Mouse (Mus musculus): ENCODE measurements around the gene Cyba. TPM values are rescaled to one million over a fixed set of nuclear protein-coding genes. Genes with fewer than 3 reads are reported as not detected.

Gene Cyba
- polyA plus RNA-seq, 1 experiment from 2014 or later, result 75.4 TPM

- Histone ChIP-seq H3K9me3 (no peaks in the 10 kb centered on the region), H3K36me3 (peaks cover 18% of the 10 kb centered on the region), H3K4me1 (replicated peaks) (peaks cover 32% of the 10 kb centered on the region), H3K4me3 (no peak overlapping the region), H3K27me3 (ENCODE audit: insufficient read depth, poor library complexity, severe bottlenecking) (peaks cover 6% of the 10 kb centered on the region; the same call in 1 of the 2 replicates), H3K27ac (no peak overlapping the region)
- DNase-seq (ENCODE audit: low spot score), result no peak
- 81% methylated on average over 10 of the region's 10 CpGs for WGBS
Observed at GRCm38 (mm10) chr8:122430058-122430636, 2.6 kb downstream of the Cyba start.

- no peak overlapping the region for H3K4me3 ChIP-seq
- H3K27ac ChIP-seq, result no peak overlapping the region
- H3K36me3 ChIP-seq, result no peaks in the 10 kb centered on the region
- H3K4me1 ChIP-seq (replicated peaks), result peaks cover 26% of the 10 kb centered on the region
- WGBS, result 93% methylated on average over 9 of the region's 9 CpGs
- DNase-seq (ENCODE audit: low spot score), result no peak
- H3K9me3 ChIP-seq, result no peaks in the 10 kb centered on the region
- peaks cover 6% of the 10 kb centered on the region; the same call in 1 of the 2 replicates for H3K27me3 ChIP-seq (ENCODE audit: insufficient read depth, poor library complexity, severe bottlenecking)
Observed at GRCm38 (mm10) chr8:122428163-122428562, 4.6 kb downstream of the Cyba start.

GRCm38 (mm10) chr8:122427607-122428006 is 5.1 kb downstream of the Cyba start:
- DNase-seq (ENCODE audit: low spot score), result no peak
- Histone ChIP-seq H3K9me3 (no peaks in the 10 kb centered on the region), H3K27ac (no peak overlapping the region), H3K4me3 (no peak overlapping the region), H3K4me1 (replicated peaks) (peaks cover 21% of the 10 kb centered on the region), H3K36me3 (no peaks in the 10 kb centered on the region), H3K27me3 (ENCODE audit: insufficient read depth, poor library complexity, severe bottlenecking) (peaks cover 6% of the 10 kb centered on the region; the same call in 1 of the 2 replicates)
- WGBS, result 90% methylated on average over 7 of the region's 7 CpGs

GRCm38 (mm10) chr8:122426145-122426544 is 6.6 kb downstream of the Cyba start:
- WGBS, result 77% methylated on average over 9 of the region's 9 CpGs
- Histone ChIP-seq H3K36me3 (no peaks in the 10 kb centered on the region), H3K27ac (0 out of 2 replicates have a peak overlapping the region, but pooled peaks have one; percentile 35), H3K9me3 (no peaks in the 10 kb centered on the region), H3K4me3 (no peak overlapping the region), H3K27me3 (ENCODE audit: insufficient read depth, poor library complexity, severe bottlenecking) (no peaks in the 10 kb centered on the region), H3K4me1 (replicated peaks) (peaks cover 8% of the 10 kb centered on the region; the same call in 1 of the 2 replicates)
- no peak for DNase-seq (ENCODE audit: low spot score)

GRCm38 (mm10) chr8:122423659-122424058 is 9.1 kb downstream of the Cyba start:
- no peak overlapping the region for H3K4me3 ChIP-seq
- no peaks in the 10 kb centered on the region for H3K9me3 ChIP-seq

GRCm38 (mm10) chr8:122423217-122423616 is 9.5 kb downstream of the Cyba start:
- H3K36me3 ChIP-seq, result peaks cover 14% of the 10 kb centered on the region
- no peaks in the 10 kb centered on the region for H3K27me3 ChIP-seq (ENCODE audit: insufficient read depth, poor library complexity, severe bottlenecking)
- H3K4me1 ChIP-seq (replicated peaks), result no peaks in the 10 kb centered on the region
- no peaks in the 10 kb centered on the region for H3K9me3 ChIP-seq
- 87% methylated on average over 24 of the region's 24 CpGs for WGBS
- H3K27ac ChIP-seq, result no peak overlapping the region
- DNase-seq (ENCODE audit: low spot score), result no peak
- H3K4me3 ChIP-seq, result no peak overlapping the region

More at GRCm38 (mm10) chr8:122423659-122424058, 9.1 kb downstream of the Cyba start:
- Histone ChIP-seq H3K4me1 (replicated peaks) (no peaks in the 10 kb centered on the region), H3K36me3 (peaks cover 9% of the 10 kb centered on the region), H3K27me3 (ENCODE audit: insufficient read depth, poor library complexity, severe bottlenecking) (no peaks in the 10 kb centered on the region), H3K27ac (no peak overlapping the region)
- no peak for DNase-seq (ENCODE audit: low spot score)
- WGBS, result 60% methylated on average over 5 of the region's 5 CpGs

GRCm38 (mm10) chr8:122421376-122422070 is 11.2 kb downstream of the Cyba start, which contains the start of gene Il17c:
Gene Il17c (plus strand): TSS chr8:122422020.
- H3K4me3 ChIP-seq, result no peak within 1 kb of the TSS
- no peak for DNase-seq (ENCODE audit: low spot score)
- no peak within 1 kb of the TSS for H3K27ac ChIP-seq
- H3K36me3 ChIP-seq, result peaks cover 31% of the 10 kb centered on the region
- 86% methylated on average over 14 of the region's 14 CpGs for WGBS
- H3K27me3 ChIP-seq (ENCODE audit: insufficient read depth, poor library complexity, severe bottlenecking), result no peaks in the 10 kb centered on the region
- no peaks in the 10 kb centered on the region for H3K9me3 ChIP-seq
- no peaks in the 10 kb centered on the region for H3K4me1 ChIP-seq (replicated peaks)

- Histone ChIP-seq H3K9me3 (no peaks in the 10 kb centered on the region), H3K27ac (no peak overlapping the region), H3K4me3 (no peak overlapping the region), H3K4me1 (replicated peaks) (no peaks in the 10 kb centered on the region), H3K36me3 (peaks cover 46% of the 10 kb centered on the region), H3K27me3 (ENCODE audit: insufficient read depth, poor library complexity, severe bottlenecking) (no peaks in the 10 kb centered on the region)
- 73% methylated on average over 9 of the region's 9 CpGs for WGBS
- no peak for DNase-seq (ENCODE audit: low spot score)
Observed at GRCm38 (mm10) chr8:122419881-122420555, 12.7 kb downstream of the Cyba start.

- DNase-seq (ENCODE audit: low spot score), result no peak
- no peaks in the 10 kb centered on the region for H3K9me3 ChIP-seq
- no peaks in the 10 kb centered on the region for H3K27me3 ChIP-seq (ENCODE audit: insufficient read depth, poor library complexity, severe bottlenecking)
- no peak overlapping the region for H3K27ac ChIP-seq
- peaks cover 90% of the 10 kb centered on the region for H3K36me3 ChIP-seq
- H3K4me3 ChIP-seq, result no peak overlapping the region
- H3K4me1 ChIP-seq (replicated peaks), result no peaks in the 10 kb centered on the region
- 91% methylated on average over 6 of the region's 6 CpGs for WGBS
Observed at GRCm38 (mm10) chr8:122415554-122415953, 17.2 kb downstream of the Cyba start.

- Histone ChIP-seq H3K27me3 (ENCODE audit: insufficient read depth, poor library complexity, severe bottlenecking) (no peaks in the 10 kb centered on the region), H3K36me3 (peaks cover 100% of the 10 kb centered on the region), H3K4me3 (no peak overlapping the region), H3K27ac (no peak overlapping the region), H3K4me1 (replicated peaks) (no peaks in the 10 kb centered on the region), H3K9me3 (no peaks in the 10 kb centered on the region)
- 91% methylated on average over 9 of the region's 9 CpGs for WGBS
- no peak for DNase-seq (ENCODE audit: low spot score)
Observed at GRCm38 (mm10) chr8:122414311-122414710, 18.4 kb downstream of the Cyba start.

- Histone ChIP-seq H3K4me3 (no peak overlapping the region), H3K27ac (no peak overlapping the region), H3K4me1 (replicated peaks) (no peaks in the 10 kb centered on the region), H3K36me3 (peaks cover 99% of the 10 kb centered on the region), H3K27me3 (ENCODE audit: insufficient read depth, poor library complexity, severe bottlenecking) (no peaks in the 10 kb centered on the region), H3K9me3 (no peaks in the 10 kb centered on the region)
- 95% methylated on average over 7 of the region's 7 CpGs for WGBS
- DNase-seq (ENCODE audit: low spot score), result no peak
Observed at GRCm38 (mm10) chr8:122407678-122408077, 25.1 kb downstream of the Cyba start.

- Histone ChIP-seq H3K27ac (no peak overlapping the region), H3K27me3 (ENCODE audit: insufficient read depth, poor library complexity, severe bottlenecking) (no peaks in the 10 kb centered on the region), H3K36me3 (peaks cover 99% of the 10 kb centered on the region), H3K4me1 (replicated peaks) (no peaks in the 10 kb centered on the region), H3K4me3 (no peak overlapping the region), H3K9me3 (no peaks in the 10 kb centered on the region)
- no peak for DNase-seq (ENCODE audit: low spot score)
- 93% methylated on average over 9 of the region's 9 CpGs for WGBS
Observed at GRCm38 (mm10) chr8:122405146-122405805, 27.5 kb downstream of the Cyba start.
